Mouse (Mus musculus): ENCODE results near the gene Col15a1. TPM values are rescaled to one million over a fixed set of nuclear protein-coding genes. Genes with fewer than 3 reads are reported as not detected.

The Col15a1 gene
- total RNA-seq, 2 experiments from 2014 or later, result 0.04 TPM; not detected in 1

GRCm38 (mm10) chr4:47336941-47337600 is 129.1 kb downstream of the Col15a1 start:
- no peak for ATAC-seq (ENCODE audit: poor library complexity, severe bottlenecking)

- ATAC-seq (ENCODE audit: poor library complexity, severe bottlenecking), result no peak
Observed at GRCm38 (mm10) chr4:47342632-47343031, 134.7 kb downstream of the Col15a1 start.

- peak; percentile 26; the same call in 1 of the 2 replicates for ATAC-seq (ENCODE audit: poor library complexity, severe bottlenecking)
Observed at GRCm38 (mm10) chr4:47347022-47347421, 139.1 kb downstream of the Col15a1 start.

- no peak for ATAC-seq (ENCODE audit: poor library complexity, severe bottlenecking)
Observed at GRCm38 (mm10) chr4:47349759-47350158, 141.8 kb downstream of the Col15a1 start.

- peak; percentile 46 for ATAC-seq (ENCODE audit: poor library complexity, severe bottlenecking)
Observed at GRCm38 (mm10) chr4:47351386-47352049, 143.6 kb downstream of the Col15a1 start.

- ATAC-seq (ENCODE audit: poor library complexity, severe bottlenecking), result no peak
Observed at GRCm38 (mm10) chr4:47352061-47352661, 144.2 kb downstream of the Col15a1 start.

GRCm38 (mm10) chr4:47352803-47353388 is 144.9 kb downstream of the Col15a1 start, which contains the start of gene Tgfbr1:
Tgfbr1 (plus strand) TSS chr4:47353222.
- peak; percentile 88 for ATAC-seq (ENCODE audit: poor library complexity, severe bottlenecking)

- peak; percentile 8; the same call in 1 of the 2 replicates for ATAC-seq (ENCODE audit: poor library complexity, severe bottlenecking)
Observed at GRCm38 (mm10) chr4:47353416-47354111, 145.6 kb downstream of the Col15a1 start.

GRCm38 (mm10) chr4:47354304-47354703 is 146.3 kb downstream of the Col15a1 start:
- ATAC-seq (ENCODE audit: poor library complexity, severe bottlenecking), result no peak

GRCm38 (mm10) chr4:47362662-47363061 is 154.7 kb downstream of the Col15a1 start:
- no peak for ATAC-seq (ENCODE audit: poor library complexity, severe bottlenecking)

Other genes with a start within 250 kb of the Col15a1 start
- 0.02 TPM in 1 of 2 replicates, not detected in the other for gene Gabbr2, start 216.3 kb upstream of the Col15a1 start, total RNA-seq (2015)
- not detected in 2 replicates for gene Gabbr2, start 216.3 kb upstream of the Col15a1 start, total RNA-seq (2017)
- gene Anks6, start 150.7 kb upstream of the Col15a1 start, total RNA-seq (2015), result 0.16 and 0.41 TPM in 2 replicates
- 0.28 and 0.44 TPM in 2 replicates for gene Anks6, start 150.7 kb upstream of the Col15a1 start, total RNA-seq (2017)
- gene Galnt12, start 116.3 kb upstream of the Col15a1 start, total RNA-seq (2015), result 0.84 and 1.5 TPM in 2 replicates
- 2.7 and 3.0 TPM in 2 replicates for gene Galnt12, start 116.3 kb upstream of the Col15a1 start, total RNA-seq (2017)
- gene Tgfbr1, start 145.1 kb downstream of the Col15a1 start, total RNA-seq (2015), result 22.9 and 25.3 TPM in 2 replicates
- 27.8 and 32.9 TPM in 2 replicates for gene Tgfbr1, start 145.1 kb downstream of the Col15a1 start, total RNA-seq (2017)